Mouse (Mus musculus): ENCODE results near the gene Rgs9.

DNA sequence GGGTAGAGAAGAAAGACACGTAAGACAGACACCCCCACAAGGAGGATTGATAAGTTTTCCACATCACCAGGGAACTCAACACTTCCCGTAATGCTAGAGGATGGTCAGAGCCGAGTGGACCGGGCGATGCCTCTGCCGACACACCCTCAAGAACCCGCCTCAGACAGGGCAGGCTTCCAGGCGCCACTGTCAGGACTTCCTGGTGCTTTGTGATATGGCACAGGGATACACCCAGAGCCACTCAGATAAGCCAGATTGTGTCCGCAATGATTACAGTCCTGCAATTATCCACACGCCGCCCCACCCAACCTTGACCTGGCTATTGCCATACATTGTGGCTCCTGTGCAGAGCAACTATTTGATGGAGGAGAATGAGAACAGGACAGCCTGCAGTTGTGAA, 117.6 kb downstream of the Rgs9 start:
- no peak for TF ChIP-seq CHD1 (IDR thresholded peaks at IDR 0.05; ENCODE audit: low read depth, low read length)
- no peak for TF ChIP-seq CTCF (conservative IDR thresholded peaks at IDR 0.05 in 1 of 2, IDR thresholded peaks at IDR 0.05 in 1 of 2; ENCODE audit: low read depth in 2 of 2, low read length in 2 of 2)
- no peak for TF ChIP-seq POLR2A (IDR thresholded peaks at IDR 0.05; ENCODE audit: low read depth, low read length)
- TF ChIP-seq USF1 (IDR thresholded peaks at IDR 0.05; ENCODE audit: low read depth, low read length): no peak
- TF ChIP-seq TBP (conservative IDR thresholded peaks at IDR 0.05; ENCODE audit: low read depth, low read length): no peak
- TF ChIP-seq RCOR1 (conservative IDR thresholded peaks at IDR 0.05; ENCODE audit: low read depth, low read length): no peak
- no peak for TF ChIP-seq MAX (IDR thresholded peaks at IDR 0.05; ENCODE audit: low read length)
- TF ChIP-seq JUND (conservative IDR thresholded peaks at IDR 0.05; ENCODE audit: low read depth, low read length): no peak
- TF ChIP-seq IRF4 (IDR thresholded peaks at IDR 0.05; ENCODE audit: low read depth, low read length): no peak
- TF ChIP-seq ZNF384 (IDR thresholded peaks at IDR 0.05; ENCODE audit: low read depth, low read length): no peak
- TF ChIP-seq GABPA (IDR thresholded peaks at IDR 0.05; ENCODE audit: insufficient replicate concordance, low read depth, low read length): no peak

All from CH12.LX (cell line).